Mouse (Mus musculus): Measurements from ENCODE around the gene C77080.

- TF ChIP-seq POLR2A (IDR thresholded peaks at IDR 0.05; ENCODE audit: extremely low read depth, insufficient read depth, low read length) (no peak), CTCF (IDR thresholded peaks at IDR 0.05; ENCODE audit: low read depth, low read length) (no peak)
These were observed 81.6 kb downstream of the C77080 start for GRCm38 (mm10) chr4:129179560-129179959.
